Mouse (Mus musculus) right cerebral cortex, adult 2 months (tissue): ENCODE results near the gene Etd.
"Not testable (repeated sequence)": the region's sequence is repeated elsewhere in the genome, so short reads cannot be mapped to it uniquely, and the experiment has no call there.

Experiments used
- DNase-seq, 2 experiments: peaks; one replicate each; pipeline ENCODE4 v3.0.0; 2021 to 2022; ENCODE audit warnings: low spot score in 2 of 2

The Etd gene

GRCm38 (mm10) chrX:53434618-53435017 lies at the start of gene Etd:
Gene Etd, plus strand, starts transcription at chrX:53434918.
- no peak for DNase-seq

- no peak for DNase-seq
These were observed 48.4 kb upstream of the Etd start for GRCm38 (mm10) chrX:53386362-53386761.

- DNase-seq: peak; percentile 1 to 19
These were observed 1.8 kb upstream of the Etd start for GRCm38 (mm10) chrX:53432888-53433287.

- DNase-seq: no peak
These were observed 24.9 kb downstream of the Etd start for GRCm38 (mm10) chrX:53459573-53459972.

- DNase-seq: not testable (repeated sequence)
These were observed 29.5 kb downstream of the Etd start for GRCm38 (mm10) chrX:53464194-53464593.
